Mouse (Mus musculus) ES-Bruce4 (cell line): ENCODE measurements around the gene Trpm6. TPM values are rescaled to one million over a fixed set of nuclear protein-coding genes. Genes with fewer than 3 reads are reported as not detected.

ENCODE experiments used
- H3K27ac ChIP-seq: 2 replicates; pipeline ENCODE4 v1.5.1; 2012; ENCODE audit warnings: low read length, inconsistent platforms; ENCODE audit not compliant: insufficient read depth
- H3K27me3 ChIP-seq: 2 replicates; pipeline ENCODE4 v1.6.1; 2012; ENCODE audit warnings: mild to moderate bottlenecking, low read length, inconsistent platforms; ENCODE audit not compliant: control insufficient read depth, poor library complexity, insufficient read depth, severe bottlenecking
- H3K36me3 ChIP-seq: 2 replicates; pipeline ENCODE4 v1.6.1; 2012; ENCODE audit warnings: inconsistent platforms, mild to moderate bottlenecking, low read length, moderate library complexity; ENCODE audit not compliant: control insufficient read depth, poor library complexity, insufficient read depth, severe bottlenecking
- H3K4me1 ChIP-seq: one replicate; pipeline ENCODE4 v1.8.1; 2011; ENCODE audit warnings: low read length; ENCODE audit not compliant: control insufficient read depth, insufficient read depth
- H3K4me3 ChIP-seq: 2 replicates; pipeline ENCODE4 v1.5.1; 2011; ENCODE audit warnings: low read depth, mild to moderate bottlenecking, low read length
- H3K9ac ChIP-seq: 2 replicates; pipeline ENCODE4 v1.6.1; 2012; ENCODE audit warnings: low read depth, mild to moderate bottlenecking, inconsistent platforms; ENCODE audit not compliant: poor library complexity, severe bottlenecking
- H3K9me3 ChIP-seq: replicated peaks from 2 replicates; pipeline ENCODE4 v1.6.1; 2012; ENCODE audit warnings: mild to moderate bottlenecking, low read length, inconsistent platforms; ENCODE audit not compliant: control insufficient read depth, poor library complexity, insufficient read depth, severe bottlenecking
- CTCF ChIP-seq: IDR thresholded peaks from one replicate; pipeline ENCODE4 v1.8.1; 2011; ENCODE audit warnings: low read depth, low read length
- EP300 ChIP-seq: IDR thresholded peaks from 2 replicates; pipeline ENCODE4 v1.6.1; 2011; ENCODE audit warnings: low read depth, low read length; ENCODE audit not compliant: insufficient read depth
- POLR2A ChIP-seq: IDR thresholded peaks from one replicate; pipeline ENCODE4 v1.8.1; 2011; ENCODE audit warnings: low read length; ENCODE audit not compliant: insufficient read depth
- polyA plus RNA-seq: library from polyadenylated mRNA; stranded (reverse); fragments of >200 nt; gene quantifications from 2 replicates; pipeline ENCODE4 v1.2.4, GENCODE M21; 2011; ENCODE audit warnings: low read depth; ENCODE audit not compliant: missing spikeins, insufficient read depth, insufficient read length

Gene Trpm6
- polyA plus RNA-seq, 1 experiment, result 2.1 TPM

GRCm38 (mm10) chr19:18872792-18873569 lies 123.2 kb downstream of the Trpm6 start:
- Histone ChIP-seq H3K9me3 (no peaks in the 10 kb centered on the region), H3K4me3 (no peak overlapping the region), H3K36me3 (no peaks in the 10 kb centered on the region), H3K27ac (no peak overlapping the region), H3K9ac (no peak overlapping the region), H3K27me3 (no peaks in the 10 kb centered on the region), H3K4me1 (no peaks in the 10 kb centered on the region)
- TF ChIP-seq EP300, result no peak
- TF ChIP-seq CTCF, result no peak
- no peak for TF ChIP-seq POLR2A

GRCm38 (mm10) chr19:18873709-18874644 lies 124.2 kb downstream of the Trpm6 start:
- TF ChIP-seq CTCF (no peak), EP300 (no peak), POLR2A (no peak)
- no peaks in the 10 kb centered on the region for H3K36me3 ChIP-seq
- no peaks in the 10 kb centered on the region for H3K9me3 ChIP-seq
- H3K27ac ChIP-seq, result no peak overlapping the region
- no peaks in the 10 kb centered on the region for H3K27me3 ChIP-seq
- no peaks in the 10 kb centered on the region for H3K4me1 ChIP-seq
- H3K9ac ChIP-seq, result no peak overlapping the region
- H3K4me3 ChIP-seq, result no peak overlapping the region

- Histone ChIP-seq H3K4me3 (no peak overlapping the region), H3K9me3 (no peaks in the 10 kb centered on the region), H3K27ac (no peak overlapping the region), H3K4me1 (no peaks in the 10 kb centered on the region), H3K36me3 (no peaks in the 10 kb centered on the region), H3K9ac (no peak overlapping the region), H3K27me3 (no peaks in the 10 kb centered on the region)
- TF ChIP-seq POLR2A (no peak), EP300 (no peak), CTCF (no peak)
Measured at GRCm38 (mm10) chr19:18879264-18879663, 129.5 kb downstream of the Trpm6 start.

GRCm38 (mm10) chr19:18881162-18881561 lies 131.4 kb downstream of the Trpm6 start:
- Histone ChIP-seq H3K4me3 (no peak overlapping the region), H3K36me3 (no peaks in the 10 kb centered on the region), H3K9me3 (no peaks in the 10 kb centered on the region), H3K27ac (no peak overlapping the region), H3K9ac (no peak overlapping the region), H3K27me3 (no peaks in the 10 kb centered on the region), H3K4me1 (no peaks in the 10 kb centered on the region)
- TF ChIP-seq POLR2A, result no peak
- no peak for TF ChIP-seq EP300
- no peak for TF ChIP-seq CTCF

- Histone ChIP-seq H3K27me3 (no peaks in the 10 kb centered on the region), H3K27ac (no peak overlapping the region), H3K36me3 (no peaks in the 10 kb centered on the region), H3K9ac (no peak overlapping the region), H3K4me1 (no peaks in the 10 kb centered on the region), H3K9me3 (no peaks in the 10 kb centered on the region), H3K4me3 (no peak overlapping the region)
- TF ChIP-seq CTCF (no peak), EP300 (no peak), POLR2A (no peak)
Measured at GRCm38 (mm10) chr19:18887646-18888407, 138.0 kb downstream of the Trpm6 start.
